Mouse (Mus musculus) erythroblast, adult 5-6 weeks (primary cell): ENCODE results near the gene Gm29106. TPM values are rescaled to one million over a fixed set of nuclear protein-coding genes. Genes with fewer than 3 reads are reported as not detected.
"Not testable (repeated sequence)": the region's sequence is repeated elsewhere in the genome, so short reads cannot be mapped to it uniquely, and the experiment has no call there.

ENCODE experiments used
- ATAC-seq: replicated peaks from 2 replicates; pipeline ENCODE4 v1.8.0; 2016; ENCODE audit warnings: moderate number of reproducible peaks, mild to moderate bottlenecking, moderate TSS enrichment, inconsistent platforms; ENCODE audit not compliant: poor library complexity, low FRiP score, severe bottlenecking
- total RNA-seq, 2 experiments: library from RNA; stranded (forward) in 1 of 2; stranded (reverse) in 1 of 2; fragments of 150-400 nt in 1 of 2; fragments of 200-764, 138-1000 nt in 1 of 2; gene quantifications; 2 replicates each; pipeline versions ENCODE4 v1.2.3 to v1.2.4; 2015 to 2017; ENCODE audit warnings: low replicate concordance in 2 of 2

Gm29106 gene
- total RNA-seq (2015; ENCODE audit: low replicate concordance) (not detected in 2 replicates), total RNA-seq (2017; ENCODE audit: low replicate concordance) (not detected in 2 replicates)

- ATAC-seq = not testable (repeated sequence)
Measured at GRCm38 (mm10) chr1:118176242-118176641, at the start of gene Gm29106. Gm29106 (plus strand) TSS chr1:118176542.

- no peak for ATAC-seq
Measured at GRCm38 (mm10) chr1:118228540-118228939, 52.2 kb downstream of the Gm29106 start.

GRCm38 (mm10) chr1:118236032-118236431, 59.7 kb downstream of the Gm29106 start:
- ATAC-seq = no peak

Other genes with a start within 250 kb of the Gm29106 start
- not detected in 2 replicates for gene Gm28168, start 248.5 kb upstream of the Gm29106 start, total RNA-seq (2015; ENCODE audit: low replicate concordance)
- gene Gm28168, start 248.5 kb upstream of the Gm29106 start, total RNA-seq (2017; ENCODE audit: low replicate concordance) = not detected in 2 replicates
- not detected in 2 replicates for gene Gm7145, start 210.6 kb upstream of the Gm29106 start, total RNA-seq (2015; ENCODE audit: low replicate concordance)
- gene Gm7145, start 210.6 kb upstream of the Gm29106 start, total RNA-seq (2017; ENCODE audit: low replicate concordance) = not detected in 2 replicates
- gene Tsn, start 135.2 kb downstream of the Gm29106 start, total RNA-seq (2015; ENCODE audit: low replicate concordance) = 22.4 and 28.6 TPM in 2 replicates
- 24.1 and 30.5 TPM in 2 replicates for gene Tsn, start 135.2 kb downstream of the Gm29106 start, total RNA-seq (2017; ENCODE audit: low replicate concordance)
- gene Nifk, start 145.3 kb downstream of the Gm29106 start, total RNA-seq (2015; ENCODE audit: low replicate concordance) = 30.6 and 40.5 TPM in 2 replicates
- 31.8 and 38.3 TPM in 2 replicates for gene Nifk, start 145.3 kb downstream of the Gm29106 start, total RNA-seq (2017; ENCODE audit: low replicate concordance)
- 17.8 and 24.6 TPM in 2 replicates for gene Clasp1, start 212.5 kb downstream of the Gm29106 start, total RNA-seq (2015; ENCODE audit: low replicate concordance)
- gene Clasp1, start 212.5 kb downstream of the Gm29106 start, total RNA-seq (2017; ENCODE audit: low replicate concordance) = 11.4 and 15.3 TPM in 2 replicates